Mouse (Mus musculus) liver, adult (tissue): ENCODE measurements around the gene Slc4a7.

Experiments
- GATA4 ChIP-seq: IDR thresholded peaks from 2 replicates; pipeline ENCODE4 v1.6.1; 2014; ENCODE audit warnings: mild to moderate bottlenecking, low read length; ENCODE audit not compliant: insufficient replicate concordance

The Slc4a7 gene

GRCm38 (mm10) chr14:14701710-14702329 lies at the start of gene Slc4a7:
TSS of gene Slc4a7 (plus strand) at chr14:14702279.
- TF ChIP-seq GATA4 = no peak

GRCm38 (mm10) chr14:14670597-14670996 lies 31.5 kb upstream of the Slc4a7 start:
- no peak for TF ChIP-seq GATA4

- TF ChIP-seq GATA4 = no peak
These were observed 20.5 kb upstream of the Slc4a7 start for GRCm38 (mm10) chr14:14681611-14682010.

GRCm38 (mm10) chr14:14684771-14685170 lies 17.3 kb upstream of the Slc4a7 start:
- TF ChIP-seq GATA4 = no peak

GRCm38 (mm10) chr14:14686101-14686551 lies 16.0 kb upstream of the Slc4a7 start:
- TF ChIP-seq GATA4 = no peak

- TF ChIP-seq GATA4 = no peak
These were observed 14.7 kb upstream of the Slc4a7 start for GRCm38 (mm10) chr14:14687258-14687890.

GRCm38 (mm10) chr14:14702399-14703345 lies 593 bp downstream of the Slc4a7 start:
- TF ChIP-seq GATA4 = no peak

- no peak for TF ChIP-seq GATA4
These were observed 1.3 kb downstream of the Slc4a7 start for GRCm38 (mm10) chr14:14703346-14703871.

GRCm38 (mm10) chr14:14704651-14705050 lies 2.6 kb downstream of the Slc4a7 start:
- no peak for TF ChIP-seq GATA4

- no peak for TF ChIP-seq GATA4
These were observed 3.0 kb downstream of the Slc4a7 start for GRCm38 (mm10) chr14:14705126-14705525.

GRCm38 (mm10) chr14:14706381-14706780 lies 4.3 kb downstream of the Slc4a7 start:
- no peak for TF ChIP-seq GATA4

- no peak for TF ChIP-seq GATA4
These were observed 5.0 kb downstream of the Slc4a7 start for GRCm38 (mm10) chr14:14707061-14707460.

- TF ChIP-seq GATA4 = no peak
These were observed 6.9 kb downstream of the Slc4a7 start for GRCm38 (mm10) chr14:14709021-14709420.

GRCm38 (mm10) chr14:14714130-14714529 lies 12.1 kb downstream of the Slc4a7 start:
- no peak for TF ChIP-seq GATA4

GRCm38 (mm10) chr14:14715794-14716193 lies 13.7 kb downstream of the Slc4a7 start:
- no peak for TF ChIP-seq GATA4
